Mouse (Mus musculus): ENCODE data around the gene Dop1a. TPM values are rescaled to one million over a fixed set of nuclear protein-coding genes. Genes with fewer than 3 reads are reported as not detected.

The Dop1a gene
- total RNA-seq, 2 experiments from 2014 or later = 9.5 to 12.1 TPM

DNA sequence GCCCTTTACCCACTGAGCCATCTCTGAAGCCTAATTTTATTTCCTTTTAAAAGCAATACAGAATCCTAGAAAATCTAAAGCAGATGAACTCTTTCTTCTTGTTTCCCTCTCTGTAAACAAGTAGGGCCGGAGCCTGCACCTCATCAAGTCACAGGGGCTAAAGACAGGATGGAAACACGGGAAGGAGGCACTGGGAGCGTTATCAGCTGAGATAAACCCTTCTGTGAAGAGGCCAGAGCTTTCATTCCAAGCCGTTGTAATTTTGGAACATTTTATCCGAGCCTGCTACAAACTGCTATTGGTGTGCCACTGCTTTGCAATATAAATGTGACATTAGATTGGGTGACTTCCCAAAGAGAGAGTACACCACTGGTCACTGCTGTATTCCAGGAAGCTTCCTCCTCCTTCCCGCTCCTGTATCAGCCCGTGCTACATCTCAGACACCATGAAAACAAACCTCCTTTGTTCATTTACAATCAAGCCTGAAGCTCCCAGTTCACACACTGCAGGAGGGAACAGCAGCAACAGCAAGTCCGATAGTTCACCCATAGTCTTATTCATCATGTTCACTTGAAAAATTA is 132.9 kb downstream of the Dop1a start:
- DNase-seq = no peak
- H3K4me3 ChIP-seq = no peak overlapping the region
- TF ChIP-seq CTCF (IDR thresholded peaks at IDR 0.05) = no peak
- intact Hi-C loops (cut with DNase I) = no loop called here
- no peak overlapping the region for H3K27ac ChIP-seq

Other genes starting within 250 kb of the Dop1a start
- 1 to 10 TPM; 3.1 to 4.7 TPM for gene Ube2cbp, start 2.2 kb upstream of the Dop1a start, total RNA-seq (2021)
- 1 to 10 TPM; 3.4 to 5.7 TPM for gene Pgm3, start 104.7 kb downstream of the Dop1a start, total RNA-seq (2021)
- under 1 TPM; 0.22 to 0.36 TPM for gene Rwdd2a, start 104.8 kb downstream of the Dop1a start, total RNA-seq (2021)
- gene Me1, start 228.8 kb downstream of the Dop1a start, total RNA-seq (2021) = 100 to 1,000 TPM; 127 to 221 TPM

Measured in gastrocnemius, adult 2 months (tissue).